Mouse (Mus musculus) heart, embryonic 10.5 days (tissue): ENCODE results near the gene Traip. TPM values are rescaled to one million over a fixed set of nuclear protein-coding genes. Genes with fewer than 3 reads are reported as not detected.
"Not testable (repeated sequence)": the region's sequence is repeated elsewhere in the genome, so short reads cannot be mapped to it uniquely, and the experiment has no call there.

ENCODE experiments used
- DNase-seq: peaks from one replicate; pipeline ENCODE4 v3.0.0-alpha.2; 2017; ENCODE audit warnings: low spot score
- H3K27ac ChIP-seq: fragments of 300-500 bp; sonication (generic); 2 replicates; pipeline ENCODE4 v1.5.1; 2016; ENCODE audit warnings: mild to moderate bottlenecking
- H3K27me3 ChIP-seq: fragments of 300-500 bp; sonication (generic); 2 replicates; pipeline ENCODE4 v1.6.1; 2016; ENCODE audit warnings: mild to moderate bottlenecking; ENCODE audit not compliant: poor library complexity, insufficient read depth, severe bottlenecking
- H3K36me3 ChIP-seq: fragments of 300-500 bp; sonication (generic); 2 replicates; pipeline ENCODE4 v1.6.1; 2016; ENCODE audit warnings: mild to moderate bottlenecking, moderate library complexity
- H3K4me1 ChIP-seq: fragments of 300-500 bp; sonication (generic); 2 replicates; pipeline ENCODE4 v1.6.1; 2016; ENCODE audit warnings: mild to moderate bottlenecking
- H3K4me3 ChIP-seq: fragments of 300-500 bp; sonication (generic); 2 replicates; pipeline ENCODE4 v1.5.1; 2016; ENCODE audit warnings: mild to moderate bottlenecking, moderate library complexity
- H3K9me3 ChIP-seq: fragments of 300-500 bp; sonication (generic); 2 replicates; pipeline ENCODE4 v1.6.1; 2016; ENCODE audit warnings: mild to moderate bottlenecking, moderate library complexity
- WGBS: fragments of 180-500 bp; shearing (Covaris S2); methylation state at CpG from one replicate; pipeline ENCODE4 v1.1.7; 2016; 5-methylcytosine and 5-hydroxymethylcytosine counted together
- polyA plus RNA-seq: library from polyadenylated mRNA; unstranded; fragments of >200 nt; fragmentation: Nextera tagmentation; extraction: Ambion mirVana; gene quantifications from 2 replicates; pipeline ENCODE4 v1.2.1, GENCODE M21; 2016

Gene Traip
- polyA plus RNA-seq, 1 experiment from 2014 or later: 30.8 TPM

DNA sequence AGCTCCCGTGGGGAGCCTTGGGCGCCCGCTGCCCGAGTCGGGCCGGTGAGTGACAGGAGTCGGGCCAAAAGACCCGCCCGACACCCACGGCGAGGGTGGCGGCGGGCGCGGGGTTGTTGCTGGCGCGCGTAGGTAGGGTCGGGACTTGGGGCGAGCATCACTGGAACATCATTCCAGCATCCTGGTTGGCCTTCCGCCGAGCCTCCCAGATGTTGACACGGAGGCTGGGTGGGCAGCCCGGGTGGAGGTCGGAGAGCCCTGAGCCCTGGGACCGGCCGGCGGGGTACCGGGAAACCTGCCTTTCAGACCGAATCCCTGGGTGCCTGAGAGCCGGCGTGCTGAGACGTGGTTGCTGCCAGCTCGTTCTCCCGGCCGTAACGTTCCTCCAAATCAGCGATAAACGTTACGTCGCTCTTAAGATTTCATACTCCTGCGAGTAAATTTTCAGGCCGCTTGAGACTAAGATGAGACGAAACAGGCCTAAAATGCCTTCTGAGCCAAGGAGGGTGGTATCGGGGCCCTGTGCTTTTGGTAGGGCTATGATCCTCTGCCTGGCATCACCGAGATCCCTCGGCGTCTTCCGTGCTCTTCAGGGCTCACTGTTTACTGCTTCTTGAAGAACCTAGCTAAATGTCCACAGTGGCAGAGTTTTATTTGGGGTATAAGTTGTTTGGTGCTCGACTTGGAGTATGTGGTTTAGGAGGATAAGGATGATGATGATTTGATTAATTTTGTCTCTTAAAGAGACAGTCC, 53.0 kb downstream of the Traip start:
- peak overlapping the region; percentile 98 for H3K27ac ChIP-seq
- H3K4me1 ChIP-seq: peaks cover 26% of the 10 kb centered on the region
- H3K4me3 ChIP-seq: peak overlapping the region; percentile 99
- H3K9me3 ChIP-seq: no peaks in the 10 kb centered on the region
- WGBS: under 1% methylated on average over 50 of the region's 50 CpGs
- no peak for DNase-seq
- 0 out of 2 replicates have a peak, but pooled peaks cover 7% of the 10 kb centered on the region for H3K36me3 ChIP-seq
- H3K27me3 ChIP-seq: no peaks in the 10 kb centered on the region

DNA sequence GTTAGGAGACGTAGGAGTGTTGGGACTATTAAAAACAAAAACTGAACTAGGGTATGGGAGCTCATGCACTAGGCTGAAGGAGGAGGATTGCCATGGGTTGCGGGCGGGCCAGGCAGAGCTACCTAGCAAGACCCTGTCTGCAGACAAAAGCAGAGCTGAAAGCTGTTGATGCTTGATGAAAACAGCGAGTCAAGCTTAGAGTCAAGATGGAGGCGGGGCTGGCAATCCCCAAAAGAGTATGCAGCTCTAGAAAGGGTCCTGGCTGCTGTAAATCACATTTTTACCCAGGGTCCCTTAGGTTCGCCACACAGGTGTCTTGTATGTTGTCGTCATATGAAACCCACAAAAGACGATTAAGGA, 53.6 kb downstream of the Traip start:
- Histone ChIP-seq H3K9me3 (no peaks in the 10 kb centered on the region), H3K27me3 (no peaks in the 10 kb centered on the region), H3K4me3 (peak overlapping the region; percentile 99), H3K4me1 (peaks cover 29% of the 10 kb centered on the region), H3K36me3 (0 out of 2 replicates have a peak, but pooled peaks cover 9% of the 10 kb centered on the region), H3K27ac (peak overlapping the region; percentile 98)
- DNase-seq: no peak
- 31% methylated on average over 8 of the region's 8 CpGs for WGBS

- no peak overlapping the region for H3K4me3 ChIP-seq
- H3K36me3 ChIP-seq: peaks cover 19% of the 10 kb centered on the region
- no peak for DNase-seq
- H3K27ac ChIP-seq: no peak overlapping the region
- no peaks in the 10 kb centered on the region for H3K27me3 ChIP-seq
- WGBS: 84% methylated on average over 5 of the region's 5 CpGs
- peaks cover 23% of the 10 kb centered on the region for H3K4me1 ChIP-seq
- no peaks in the 10 kb centered on the region for H3K9me3 ChIP-seq
Observed at GRCm38 (mm10) chr9:108008041-108008440, 58.1 kb downstream of the Traip start.

DNA sequence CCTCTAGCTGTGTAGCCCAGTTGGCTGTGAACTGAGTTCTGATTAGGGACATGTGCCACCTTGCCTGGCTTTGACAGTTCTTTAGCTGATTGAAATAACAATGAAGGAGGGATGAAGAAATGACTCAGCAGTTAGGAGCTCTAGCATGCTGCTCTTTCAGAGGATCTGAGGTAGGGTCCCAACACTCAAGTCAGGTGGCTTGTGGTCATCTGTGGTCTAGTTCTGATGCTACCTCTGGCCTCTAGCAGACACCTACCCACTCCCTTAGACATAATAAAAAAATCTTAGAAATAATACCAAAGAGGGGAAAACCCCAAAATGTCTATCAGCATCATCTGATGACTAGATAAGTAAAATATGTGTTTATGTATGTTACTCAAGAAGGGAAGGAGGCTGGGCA, 60.4 kb downstream of the Traip start:
- Histone ChIP-seq H3K4me1 (peaks cover 3% of the 10 kb centered on the region; the same call in 1 of the 2 replicates), H3K36me3 (peaks cover 24% of the 10 kb centered on the region), H3K27me3 (no peaks in the 10 kb centered on the region)

DNA sequence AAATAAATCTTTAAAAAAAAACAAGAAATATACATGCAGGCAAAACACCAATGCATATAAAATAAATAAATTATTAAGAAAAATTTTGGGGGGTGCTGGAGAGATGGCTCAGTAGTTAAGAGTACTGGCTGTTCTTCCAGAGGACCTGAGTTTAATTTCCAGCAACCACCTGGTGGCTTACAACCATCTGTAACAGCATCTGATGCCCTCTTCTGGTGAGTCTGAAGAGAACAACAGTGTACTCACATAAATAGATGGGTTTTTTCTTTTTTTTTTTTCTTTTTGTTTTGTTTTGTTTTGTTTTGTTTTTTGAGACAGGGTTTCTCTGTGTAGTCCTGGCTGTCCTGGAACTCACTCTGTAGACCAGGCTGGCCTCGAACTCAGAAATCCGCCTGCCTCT, 63.6 kb downstream of the Traip start:
- not testable (repeated sequence) for H3K27me3 ChIP-seq, DNase-seq
- 95% methylated on average over 2 of the region's 2 CpGs for WGBS

More for the DNA sequence above, 60.4 kb downstream of the Traip start:
- no peak overlapping the region for H3K27ac ChIP-seq
- H3K4me3 ChIP-seq: no peak overlapping the region
- DNase-seq: no peak
- no peaks in the 10 kb centered on the region for H3K9me3 ChIP-seq

DNA sequence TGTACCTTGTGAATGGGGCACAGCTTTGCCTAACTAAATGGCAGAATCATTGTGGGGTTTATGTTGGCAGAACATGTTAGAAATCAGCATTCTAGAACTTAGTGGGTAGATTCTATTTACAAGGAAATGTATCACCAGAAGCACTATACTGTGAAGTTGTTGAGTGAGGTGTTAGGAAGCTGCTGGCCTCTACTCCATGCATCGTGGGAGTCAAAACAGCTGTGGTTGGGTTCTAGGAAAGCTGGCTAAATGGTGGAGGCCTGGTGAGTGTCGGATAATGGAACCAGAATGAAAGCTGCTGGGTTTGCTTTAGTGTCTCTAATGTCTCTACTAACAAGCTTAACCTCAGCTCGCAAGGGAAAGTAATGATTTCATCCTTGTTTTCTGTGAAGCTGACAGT, 67.2 kb downstream of the Traip start:
- peaks cover 7% of the 10 kb centered on the region; the same call in 1 of the 2 replicates for H3K4me1 ChIP-seq
- H3K36me3 ChIP-seq: peaks cover 27% of the 10 kb centered on the region
- no peaks in the 10 kb centered on the region for H3K9me3 ChIP-seq

More for the DNA sequence above, 63.6 kb downstream of the Traip start:
- H3K9me3 ChIP-seq, H3K4me3 ChIP-seq, H3K4me1 ChIP-seq, H3K27ac ChIP-seq: not testable (repeated sequence)
- H3K36me3 ChIP-seq: peaks cover 29% of the 10 kb centered on the region

DNA sequence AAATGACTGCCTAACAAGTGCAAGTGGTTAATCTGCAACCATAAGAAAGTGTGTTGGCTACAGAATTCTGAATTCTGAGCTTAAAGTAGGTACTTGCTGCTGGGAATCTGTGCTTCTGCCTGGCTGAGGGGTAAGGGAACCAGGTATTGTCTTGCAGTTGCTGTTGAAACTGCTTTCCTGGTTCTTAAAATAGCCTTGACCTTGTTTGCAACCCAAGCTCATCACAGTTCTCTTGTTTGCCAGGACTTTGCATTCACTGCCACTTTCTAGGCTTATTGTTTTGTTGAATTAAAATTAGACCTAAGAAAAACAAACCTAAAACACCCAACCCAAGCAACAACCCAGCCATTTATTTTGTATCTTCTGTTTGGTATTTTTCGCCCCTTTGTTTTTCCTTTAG, 70.8 kb downstream of the Traip start:
- H3K4me3 ChIP-seq: no peak overlapping the region
- no peaks in the 10 kb centered on the region for H3K27me3 ChIP-seq
- H3K27ac ChIP-seq: peak overlapping the region; percentile 59; the same call in 1 of the 2 replicates
- H3K36me3 ChIP-seq: peaks cover 27% of the 10 kb centered on the region
- no peaks in the 10 kb centered on the region for H3K9me3 ChIP-seq
- WGBS: 87% methylated on average over 1 of the region's 1 CpGs
- peaks cover 7% of the 10 kb centered on the region; the same call in 1 of the 2 replicates for H3K4me1 ChIP-seq
- DNase-seq: no peak

More for the DNA sequence above, 67.2 kb downstream of the Traip start:
- no peak overlapping the region for H3K4me3 ChIP-seq
- 85% methylated on average over 3 of the region's 3 CpGs for WGBS
- DNase-seq: no peak
- H3K27me3 ChIP-seq: no peaks in the 10 kb centered on the region
- no peak overlapping the region for H3K27ac ChIP-seq

Other genes starting within 250 kb of the Traip start
- 4.7 and 13.2 TPM in 2 replicates for gene Sema3f, start 239.7 kb upstream of the Traip start, polyA plus RNA-seq
- gene Rbm5, start 179.1 kb upstream of the Traip start, polyA plus RNA-seq: 131 and 159 TPM in 2 replicates
- gene Rbm6, start 76.9 kb upstream of the Traip start, polyA plus RNA-seq: 59.6 and 67.1 TPM in 2 replicates
- gene Mon1a, start 62.0 kb upstream of the Traip start, polyA plus RNA-seq: 10.7 and 10.8 TPM in 2 replicates
- 3.8 and 4.1 TPM in 2 replicates for gene Mst1r, start 43.3 kb upstream of the Traip start, polyA plus RNA-seq
- gene Actl11, start 21.7 kb upstream of the Traip start, polyA plus RNA-seq: not detected in 2 replicates
- 0.79 and 2.3 TPM in 2 replicates for gene Camkv, start 14.5 kb upstream of the Traip start, polyA plus RNA-seq
- gene Uba7, start 25.4 kb downstream of the Traip start, polyA plus RNA-seq: 29.4 and 33.6 TPM in 2 replicates
- 2.2 and 3.4 TPM in 2 replicates for gene Gm20661, start 32.9 kb downstream of the Traip start, polyA plus RNA-seq
- 58.7 and 71.1 TPM in 2 replicates for gene Inka1, start 35.7 kb downstream of the Traip start, polyA plus RNA-seq
- 4.0 and 5.2 TPM in 2 replicates for gene Cdhr4, start 42.4 kb downstream of the Traip start, polyA plus RNA-seq
- gene Gm20662, start 46.2 kb downstream of the Traip start, polyA plus RNA-seq: 0.69 and 1.0 TPM in 2 replicates
- 40.7 and 42.3 TPM in 2 replicates for gene Ip6k1, start 52.4 kb downstream of the Traip start, polyA plus RNA-seq
- 30.4 and 30.7 TPM in 2 replicates for gene Gmppb, start 99.1 kb downstream of the Traip start, polyA plus RNA-seq
- 2.5 and 3.2 TPM in 2 replicates for gene Amigo3, start 103.0 kb downstream of the Traip start, polyA plus RNA-seq
- gene Mst1, start 130.3 kb downstream of the Traip start, polyA plus RNA-seq: 1.6 TPM in 2 replicates
- 31.8 and 33.1 TPM in 2 replicates for gene Rnf123, start 133.2 kb downstream of the Traip start, polyA plus RNA-seq
- 80.7 and 84.4 TPM in 2 replicates for gene Apeh, start 144.5 kb downstream of the Traip start, polyA plus RNA-seq
- 1.3 and 1.4 TPM in 2 replicates for gene Bsn, start 240.2 kb downstream of the Traip start, polyA plus RNA-seq